Mouse (Mus musculus): Measurements from ENCODE around the gene Zfp661. TPM values are rescaled to one million over a fixed set of nuclear protein-coding genes. Genes with fewer than 3 reads are reported as not detected.
"Not testable (repeated sequence)": the region's sequence is repeated elsewhere in the genome, so short reads cannot be mapped to it uniquely, and the experiment has no call there.

Zfp661 gene
- polyA plus RNA-seq, 1 experiment, result not detected

- Histone ChIP-seq H3K4me1 (ENCODE audit: control insufficient read depth, insufficient read depth, low read length) (no peaks in the 10 kb centered on the region), H3K27ac (ENCODE audit: insufficient read depth, low read depth, low read length) (0 out of 2 replicates have a peak overlapping the region, but pooled peaks have one; percentile 25), H3K4me3 (ENCODE audit: insufficient read depth, low read depth, low read length) (no peak overlapping the region)
- 94% methylated on average over 4 of the region's 4 CpGs for WGBS
- TF ChIP-seq CTCF (IDR thresholded peaks at IDR 0.05; ENCODE audit: insufficient read depth, low read depth, low read length) (no peak), POLR2A (IDR thresholded peaks at IDR 0.05; ENCODE audit: insufficient read depth, low read depth, low read length) (no peak)
These were observed 25.4 kb upstream of the Zfp661 start for GRCm38 (mm10) chr2:127612288-127612687.

- no peak overlapping the region for H3K4me3 ChIP-seq (ENCODE audit: insufficient read depth, low read depth, low read length)
- no peaks in the 10 kb centered on the region for H3K4me1 ChIP-seq (ENCODE audit: control insufficient read depth, insufficient read depth, low read length)
- no peak for TF ChIP-seq POLR2A (IDR thresholded peaks at IDR 0.05; ENCODE audit: insufficient read depth, low read depth, low read length)
- no peak for TF ChIP-seq CTCF (IDR thresholded peaks at IDR 0.05; ENCODE audit: insufficient read depth, low read depth, low read length)
- H3K27ac ChIP-seq (ENCODE audit: insufficient read depth, low read depth, low read length), result no peak overlapping the region
- WGBS, result 76% methylated on average over 4 of the region's 4 CpGs
These were observed 24.5 kb upstream of the Zfp661 start for GRCm38 (mm10) chr2:127611386-127611785.

GRCm38 (mm10) chr2:127608986-127609385, 22.1 kb upstream of the Zfp661 start:
- TF ChIP-seq POLR2A (IDR thresholded peaks at IDR 0.05; ENCODE audit: insufficient read depth, low read depth, low read length) (no peak), CTCF (IDR thresholded peaks at IDR 0.05; ENCODE audit: insufficient read depth, low read depth, low read length) (no peak)
- H3K4me1 ChIP-seq (ENCODE audit: control insufficient read depth, insufficient read depth, low read length), result 0 out of 2 replicates have a peak, but pooled peaks cover 2% of the 10 kb centered on the region
- 39% methylated on average over 5 of the region's 5 CpGs for WGBS
- no peak overlapping the region for H3K4me3 ChIP-seq (ENCODE audit: insufficient read depth, low read depth, low read length)
- no peak overlapping the region for H3K27ac ChIP-seq (ENCODE audit: insufficient read depth, low read depth, low read length)

- H3K4me1 ChIP-seq (ENCODE audit: control insufficient read depth, insufficient read depth, low read length), result 0 out of 2 replicates have a peak, but pooled peaks cover 2% of the 10 kb centered on the region
- TF ChIP-seq POLR2A (IDR thresholded peaks at IDR 0.05; ENCODE audit: insufficient read depth, low read depth, low read length), result no peak
- no peak for TF ChIP-seq CTCF (IDR thresholded peaks at IDR 0.05; ENCODE audit: insufficient read depth, low read depth, low read length)
- 49% methylated on average over 3 of the region's 3 CpGs for whole genome bisulfite sequencing
- no peak overlapping the region for H3K4me3 ChIP-seq (ENCODE audit: insufficient read depth, low read depth, low read length)
- H3K27ac ChIP-seq (ENCODE audit: insufficient read depth, low read depth, low read length), result no peak overlapping the region
These were observed 21.3 kb upstream of the Zfp661 start for GRCm38 (mm10) chr2:127608234-127608633.

- 0 out of 2 replicates have a peak, but pooled peaks cover 2% of the 10 kb centered on the region for H3K4me1 ChIP-seq (ENCODE audit: control insufficient read depth, insufficient read depth, low read length)
- TF ChIP-seq CTCF (IDR thresholded peaks at IDR 0.05; ENCODE audit: insufficient read depth, low read depth, low read length) (no peak), POLR2A (IDR thresholded peaks at IDR 0.05; ENCODE audit: insufficient read depth, low read depth, low read length) (no peak)
- no peak overlapping the region for H3K27ac ChIP-seq (ENCODE audit: insufficient read depth, low read depth, low read length)
- WGBS, result 91% methylated on average over 3 of the region's 3 CpGs
- no peak overlapping the region for H3K4me3 ChIP-seq (ENCODE audit: insufficient read depth, low read depth, low read length)
These were observed 18.3 kb upstream of the Zfp661 start for GRCm38 (mm10) chr2:127605203-127605602.

GRCm38 (mm10) chr2:127603383-127603782, 16.5 kb upstream of the Zfp661 start:
- H3K4me1 ChIP-seq (ENCODE audit: control insufficient read depth, insufficient read depth, low read length); H3K27ac ChIP-seq (ENCODE audit: insufficient read depth, low read depth, low read length); H3K4me3 ChIP-seq (ENCODE audit: insufficient read depth, low read depth, low read length): not testable (repeated sequence)
- 92% methylated on average over 6 of the region's 8 CpGs for WGBS

GRCm38 (mm10) chr2:127590840-127591239, 3.9 kb upstream of the Zfp661 start:
- Histone ChIP-seq H3K4me3 (ENCODE audit: insufficient read depth, low read depth, low read length) (no peak overlapping the region), H3K4me1 (ENCODE audit: control insufficient read depth, insufficient read depth, low read length) (peaks cover 3% of the 10 kb centered on the region), H3K27ac (ENCODE audit: insufficient read depth, low read depth, low read length) (no peak overlapping the region)
- no peak for TF ChIP-seq CTCF (IDR thresholded peaks at IDR 0.05; ENCODE audit: insufficient read depth, low read depth, low read length)
- TF ChIP-seq POLR2A (IDR thresholded peaks at IDR 0.05; ENCODE audit: insufficient read depth, low read depth, low read length), result no peak
- WGBS, result 70% methylated on average over 4 of the region's 4 CpGs

- Histone ChIP-seq H3K4me3 (ENCODE audit: insufficient read depth, low read depth, low read length) (no peak overlapping the region; the same call in 1 of the 2 replicates), H3K4me1 (ENCODE audit: control insufficient read depth, insufficient read depth, low read length) (peaks cover 3% of the 10 kb centered on the region), H3K27ac (ENCODE audit: insufficient read depth, low read depth, low read length) (no peak overlapping the region)
- WGBS, result 77% methylated on average over 15 of the region's 15 CpGs
- TF ChIP-seq CTCF (IDR thresholded peaks at IDR 0.05; ENCODE audit: insufficient read depth, low read depth, low read length), result no peak
- TF ChIP-seq POLR2A (IDR thresholded peaks at IDR 0.05; ENCODE audit: insufficient read depth, low read depth, low read length), result no peak
These were observed 3.3 kb upstream of the Zfp661 start for GRCm38 (mm10) chr2:127590204-127590603.

GRCm38 (mm10) chr2:127588897-127589296, 2.0 kb upstream of the Zfp661 start:
- no peak overlapping the region for H3K27ac ChIP-seq (ENCODE audit: insufficient read depth, low read depth, low read length)
- H3K4me3 ChIP-seq (ENCODE audit: insufficient read depth, low read depth, low read length), result no peak overlapping the region
- TF ChIP-seq POLR2A (IDR thresholded peaks at IDR 0.05; ENCODE audit: insufficient read depth, low read depth, low read length), result no peak
- TF ChIP-seq CTCF (IDR thresholded peaks at IDR 0.05; ENCODE audit: insufficient read depth, low read depth, low read length), result no peak
- WGBS, result 84% methylated on average over 9 of the region's 9 CpGs
- H3K4me1 ChIP-seq (ENCODE audit: control insufficient read depth, insufficient read depth, low read length), result peaks cover 3% of the 10 kb centered on the region

- peaks cover 3% of the 10 kb centered on the region for H3K4me1 ChIP-seq (ENCODE audit: control insufficient read depth, insufficient read depth, low read length)
- WGBS, result under 1% methylated on average over 22 of the region's 22 CpGs
- peak overlapping the region; percentile 60 for H3K4me3 ChIP-seq (ENCODE audit: insufficient read depth, low read depth, low read length)
- peak overlapping the region; percentile 95; the same call in 1 of the 2 replicates for H3K27ac ChIP-seq (ENCODE audit: insufficient read depth, low read depth, low read length)
- TF ChIP-seq CTCF (IDR thresholded peaks at IDR 0.05; ENCODE audit: insufficient read depth, low read depth, low read length), result no peak
- TF ChIP-seq POLR2A (IDR thresholded peaks at IDR 0.05; ENCODE audit: insufficient read depth, low read depth, low read length), result no peak
These were observed 585 bp upstream of the Zfp661 start for GRCm38 (mm10) chr2:127587514-127587844.
